In the genomic region with DNA sequence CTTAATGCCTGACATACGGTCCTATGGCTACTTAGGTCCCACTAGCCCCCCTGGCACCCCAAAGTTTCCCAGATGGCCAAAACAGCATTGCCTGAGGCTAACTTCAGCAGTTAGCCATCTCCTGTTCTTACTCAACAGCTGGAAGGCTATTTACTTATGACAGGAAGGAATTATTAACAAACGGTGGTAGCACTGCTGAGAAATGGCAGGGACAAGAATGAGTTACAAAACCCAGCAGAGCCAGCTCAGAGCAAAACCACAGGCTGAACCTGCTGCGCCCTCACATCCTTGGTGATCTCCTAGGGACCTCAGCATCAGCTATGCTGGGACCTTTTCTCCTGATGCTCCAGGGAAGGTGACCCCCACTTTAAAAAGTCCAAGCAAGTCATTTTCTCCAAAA, we compare ENCODE assay signal across 26 mouse cellular contexts. TPM values are rescaled to one million over a fixed set of nuclear protein-coding genes. Genes with fewer than 3 reads are reported as not detected.
A peak's percentile ranks its signal among the peaks of the same experiment; 100 is the strongest.
DNase-seq lines count a peak whose midpoint lies in the region; ATAC-seq and TF ChIP-seq lines count a peak whose summit lies in the region.
"Had no signal": no experiment of that assay in that cellular context is flagged by ENCODE, and none has a peak within 500 bp of the region (broad histone marks: within the 10 kb centered on the region; RNA-seq: fewer than 3 reads in every experiment).

No protein-coding gene starts in this region.

- H3K36me3 ChIP-seq in liver, adult 2 months (ENCODE audit: control insufficient read depth, insufficient read depth, low read length): peaks cover 5% of the 10 kb centered on the region; the same call in 1 of the 2 replicates
- H3K36me3 ChIP-seq in liver, embryonic 12.5 days: no peaks in the 10 kb centered on the region
- H3K36me3 ChIP-seq: embryonic facial prominence, embryonic 13.5 days; heart, embryonic 13.5 days; liver, embryonic 15.5 days had no signal

- peak; percentile 48 for DNase-seq in liver, adult 2 months (ENCODE audit: extremely low read depth, low read depth, low spot score)
- DNase-seq in NIH3T3 (ENCODE audit: low read depth): peak; percentile 31
- no peak for DNase-seq in adrenal gland, adult (ENCODE audit: inconsistent age in 2 of 2, low spot score in 1 of 2)
- DNase-seq in cerebellum, postnatal 36 days: no peak
- DNase-seq: adrenal gland, postnatal 14 days; cerebellum, adult 2 months; heart, adult 11 months; heart, postnatal 36 days; retina, postnatal 1 day; thymus, postnatal 36 days had no signal

- H3K4me2 ChIP-seq in liver, embryonic 12.5 days: no peak overlapping the region
- H3K4me2 ChIP-seq: embryonic facial prominence, embryonic 13.5 days; heart, embryonic 13.5 days; liver, embryonic 15.5 days had no signal

- no peak overlapping the region for H3K9ac ChIP-seq in liver, adult 2 months (ENCODE audit: low read depth, low read length)
- no peak overlapping the region for H3K9ac ChIP-seq in liver, embryonic 12.5 days
- H3K9ac ChIP-seq: embryonic facial prominence, embryonic 13.5 days; heart, embryonic 13.5 days; liver, embryonic 15.5 days; midbrain, embryonic 12.5 days; neural tube, embryonic 12.5 days had no signal

- no peaks in the 10 kb centered on the region for H3K27me3 ChIP-seq in liver, adult 2 months (ENCODE audit: control insufficient read depth, insufficient read depth, low read length)
- no peaks in the 10 kb centered on the region for H3K27me3 ChIP-seq in liver, embryonic 12.5 days (replicated peaks)
- H3K27me3 ChIP-seq: embryonic facial prominence, embryonic 13.5 days; liver, embryonic 15.5 days; midbrain, embryonic 12.5 days; neural tube, embryonic 12.5 days had no signal

- no peak for TF ChIP-seq CTCF in liver, adult 2 months (IDR thresholded peaks at IDR 0.05; ENCODE audit: low read depth, low read length)

- no peak overlapping the region for H3K27ac ChIP-seq in liver, adult 2 months (replicated peaks; ENCODE audit: insufficient read depth, low read depth, low read length)
- H3K27ac ChIP-seq in liver, embryonic 12.5 days: no peak overlapping the region
- H3K27ac ChIP-seq: embryonic facial prominence, embryonic 13.5 days; heart, embryonic 13.5 days; left cerebral cortex, adult 2 months; liver, embryonic 15.5 days had no signal

- TF ChIP-seq POLR2A in liver, adult 2 months (IDR thresholded peaks at IDR 0.05; ENCODE audit: extremely low read depth, insufficient read depth, low read length): no peak

- H3K4me1 ChIP-seq in liver, adult 2 months (ENCODE audit: control insufficient read depth, insufficient read depth, low read length): peaks cover 31% of the 10 kb centered on the region
- no peaks in the 10 kb centered on the region for H3K4me1 ChIP-seq in liver, embryonic 12.5 days

- H3K4me3 ChIP-seq in liver, adult 2 months (ENCODE audit: insufficient read depth, low read depth, low read length): no peak overlapping the region
- no peak overlapping the region for H3K4me3 ChIP-seq in liver, embryonic 12.5 days
- H3K4me3 ChIP-seq: embryonic facial prominence, embryonic 13.5 days; heart, embryonic 13.5 days; left cerebral cortex, adult 2 months; liver, embryonic 15.5 days; midbrain, embryonic 12.5 days; neural tube, embryonic 12.5 days had no signal

- H3K9me3 ChIP-seq in liver, embryonic 12.5 days (replicated peaks): no peaks in the 10 kb centered on the region
- H3K9me3 ChIP-seq: embryonic facial prominence, embryonic 13.5 days; heart, embryonic 13.5 days; liver, embryonic 15.5 days; midbrain, embryonic 12.5 days; neural tube, embryonic 12.5 days had no signal

- ATAC-seq in liver, embryonic 12.5 days: no peak
- ATAC-seq in common myeloid progenitor, adult 5-6 weeks (replicated peaks; ENCODE audit: low read depth, poor library complexity, severe bottlenecking): 0 out of 2 replicates have a peak, but pooled peaks have one; percentile 18
- ATAC-seq in megakaryocyte progenitor cell, adult 5-6 weeks (replicated peaks; ENCODE audit: poor library complexity): peak; percentile 56

- 54% methylated on average over 3 of the region's 3 CpGs for WGBS in liver, adult 2 months
- 68% methylated on average over 3 of the region's 3 CpGs for WGBS in liver, embryonic 12.5 days (ENCODE audit: insufficient replicate concordance)

- peaks cover 29% of the 10 kb centered on the region for H3K79me2 ChIP-seq in liver, adult 2 months (ENCODE audit: control insufficient read depth, insufficient read depth, low read length)

RNA-seq across cellular contexts. Expression of a gene that starts 25.3 kb away (rescaled TPM):
- total RNA-seq in liver, adult 2 months (2014; rRNA removed): 18.2 and 28.1 TPM in 2 replicates
- polyA plus RNA-seq in liver, adult 2 months (2012; rRNA removed): 49.9 and 50.7 TPM in 2 replicates
- 8.1 and 9.7 TPM in 2 replicates for polyA plus RNA-seq in liver, embryonic 12.5 days (2016; fragmentation: Nextera tagmentation; extraction: Ambion mirVana)
- total RNA-seq in common myeloid progenitor, adult 5-6 weeks (2017): 0.87 and 1.6 TPM in 2 replicates
- 2.0 and 3.4 TPM in 2 replicates for total RNA-seq in megakaryocyte progenitor cell, adult 5-6 weeks (2015)
- total RNA-seq in megakaryocyte progenitor cell, adult 5-6 weeks (2017): 2.5 and 6.3 TPM in 2 replicates
- total RNA-seq: MEL had no signal

RNA-seq across cellular contexts. Expression of a gene that starts 40.2 kb away (rescaled TPM):
- total RNA-seq in liver, adult 2 months (2014; rRNA removed): not detected in 2 replicates
- not detected in 2 replicates for polyA plus RNA-seq in liver, adult 2 months (2012; rRNA removed)
- polyA plus RNA-seq in liver, embryonic 12.5 days (2016; fragmentation: Nextera tagmentation; extraction: Ambion mirVana): not detected in 2 replicates
- not detected in 2 replicates for total RNA-seq in common myeloid progenitor, adult 5-6 weeks (2017)
- total RNA-seq in megakaryocyte progenitor cell, adult 5-6 weeks (2015): not detected in 2 replicates
- total RNA-seq in megakaryocyte progenitor cell, adult 5-6 weeks (2017): not detected in 2 replicates
- total RNA-seq: adrenal gland, postnatal 14 days; gastrocnemius, adult 18-20 months; heart, postnatal 36 days; layer of hippocampus, adult 8-10 months; left cerebral cortex, adult 2 months; MEL had no signal
- polyA plus RNA-seq: cerebellum, adult 2 months; cortical plate, adult 2 months; embryonic facial prominence, embryonic 13.5 days; heart, embryonic 13.5 days; intestine, embryonic 16.5 days; kidney, embryonic 16.5 days; limb, embryonic 11.5 days; liver, embryonic 15.5 days; midbrain, embryonic 12.5 days; neural tube, embryonic 12.5 days had no signal

Comparison
In these comparisons a context has a peak if more than half of its experiments do, and no peak if none do; other contexts are left out.
1. DNase-seq: peak in liver, adult 2 months (single experiment) and NIH3T3 (single experiment); none in adrenal gland, adult (0 of 2) and cerebellum, postnatal 36 days (0 of 2).